Comparison of ENCODE assay signal across 10 mouse cellular contexts in the genomic region with DNA sequence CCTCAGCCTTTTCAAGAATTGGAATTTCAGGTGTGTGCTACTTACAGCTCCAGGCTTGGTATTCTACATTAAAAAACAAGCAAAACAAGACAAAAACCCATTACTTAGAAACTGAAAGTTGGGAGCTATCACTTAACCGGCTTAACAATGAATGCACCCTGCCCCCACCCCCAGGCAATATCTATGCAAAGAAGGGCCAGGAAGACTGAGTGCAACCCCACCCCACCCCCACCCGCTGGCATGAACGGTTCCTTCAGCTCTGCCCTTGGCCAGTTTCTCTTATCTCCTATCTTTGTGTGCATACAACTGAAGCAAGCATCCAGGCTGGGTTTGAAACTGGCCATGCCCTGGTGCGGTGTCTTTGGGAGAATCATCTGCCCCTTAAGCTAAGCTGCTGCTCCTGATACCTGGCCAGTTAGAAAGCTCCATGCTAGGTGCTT. TPM values are rescaled to one million over a fixed set of nuclear protein-coding genes. Genes with fewer than 3 reads are reported as not detected.
DNase-seq lines count a peak whose midpoint lies in the region; ATAC-seq and TF ChIP-seq lines count a peak whose summit lies in the region.
"Had no signal": no experiment of that assay in that cellular context is flagged by ENCODE, and none has a peak within 500 bp of the region (broad histone marks: within the 10 kb centered on the region; RNA-seq: fewer than 3 reads in every experiment).

No protein-coding gene starts in this region.

- no peaks in the 10 kb centered on the region for H3K9me3 ChIP-seq in limb, embryonic 13.5 days
- H3K9me3 ChIP-seq in limb, embryonic 10.5 days (replicated peaks): no peaks in the 10 kb centered on the region
- no peaks in the 10 kb centered on the region for H3K9me3 ChIP-seq in heart, embryonic 16.5 days (replicated peaks; ENCODE audit: control insufficient read depth, low read length)
- no peaks in the 10 kb centered on the region for H3K9me3 ChIP-seq in midbrain, embryonic 15.5 days
- no peaks in the 10 kb centered on the region for H3K9me3 ChIP-seq in midbrain, postnatal 0 days (ENCODE audit: low read length)
- H3K9me3 ChIP-seq: embryonic facial prominence, embryonic 13.5 days had no signal

- H3K9ac ChIP-seq in limb, embryonic 13.5 days: no peak overlapping the region
- H3K9ac ChIP-seq in heart, embryonic 16.5 days (ENCODE audit: low read length): no peak overlapping the region
- H3K9ac ChIP-seq in midbrain, embryonic 15.5 days: no peak overlapping the region
- H3K9ac ChIP-seq in midbrain, postnatal 0 days (replicated peaks; ENCODE audit: low read length, poor library complexity, severe bottlenecking): no peak overlapping the region
- H3K9ac ChIP-seq: embryonic facial prominence, embryonic 13.5 days had no signal

- H3K4me3 ChIP-seq in limb, embryonic 13.5 days: no peak overlapping the region
- no peak overlapping the region for H3K4me3 ChIP-seq in limb, embryonic 10.5 days
- no peak overlapping the region for H3K4me3 ChIP-seq in heart, embryonic 16.5 days (ENCODE audit: low read length)
- no peak overlapping the region for H3K4me3 ChIP-seq in midbrain, embryonic 15.5 days
- no peak overlapping the region for H3K4me3 ChIP-seq in midbrain, postnatal 0 days (ENCODE audit: low read depth, low read length)
- H3K4me3 ChIP-seq: embryonic facial prominence, embryonic 13.5 days had no signal

- H3K27me3 ChIP-seq in limb, embryonic 13.5 days: 0 out of 2 replicates have a peak, but pooled peaks cover 3% of the 10 kb centered on the region
- H3K27me3 ChIP-seq in limb, embryonic 10.5 days (ENCODE audit: low read depth, poor library complexity, severe bottlenecking): no peaks in the 10 kb centered on the region
- H3K27me3 ChIP-seq in heart, embryonic 16.5 days (ENCODE audit: control insufficient read depth, insufficient read depth, low read length): no peaks in the 10 kb centered on the region
- H3K27me3 ChIP-seq in midbrain, embryonic 15.5 days (replicated peaks): no peaks in the 10 kb centered on the region
- no peaks in the 10 kb centered on the region for H3K27me3 ChIP-seq in midbrain, postnatal 0 days (ENCODE audit: insufficient read depth, low read length)
- H3K27me3 ChIP-seq: embryonic facial prominence, embryonic 13.5 days had no signal

- no peak for ATAC-seq in limb, embryonic 13.5 days (ENCODE audit: low FRiP score, low read depth)
- ATAC-seq in heart, embryonic 16.5 days (replicated peaks; ENCODE audit: extremely low read depth, insufficient read depth, low FRiP score): no peak
- ATAC-seq in megakaryocyte-erythroid progenitor cell, adult 5-6 weeks (replicated peaks; ENCODE audit: low FRiP score, low TSS enrichment, poor library complexity, severe bottlenecking): peak; percentile 81
- ATAC-seq in midbrain, embryonic 15.5 days (replicated peaks): no peak
- no peak for ATAC-seq in midbrain, postnatal 0 days (ENCODE audit: low FRiP score)

- WGBS in limb, embryonic 13.5 days: 38% methylated on average over 4 of the region's 4 CpGs
- WGBS in limb, embryonic 10.5 days: 31% methylated on average over 4 of the region's 4 CpGs
- WGBS in heart, embryonic 16.5 days: 12% methylated on average over 4 of the region's 4 CpGs
- 41% methylated on average over 4 of the region's 4 CpGs for WGBS in midbrain, embryonic 15.5 days
- WGBS in midbrain, postnatal 0 days: 36% methylated on average over 4 of the region's 4 CpGs

- TF ChIP-seq CTCF in midbrain, postnatal 0 days (IDR thresholded peaks at IDR 0.05): no peak

- no peaks in the 10 kb centered on the region for H3K36me3 ChIP-seq in limb, embryonic 13.5 days
- no peaks in the 10 kb centered on the region for H3K36me3 ChIP-seq in limb, embryonic 10.5 days
- no peaks in the 10 kb centered on the region for H3K36me3 ChIP-seq in heart, embryonic 16.5 days (ENCODE audit: control insufficient read depth, insufficient read depth)
- H3K36me3 ChIP-seq in midbrain, embryonic 15.5 days (replicated peaks): no peaks in the 10 kb centered on the region
- H3K36me3 ChIP-seq in midbrain, postnatal 0 days (ENCODE audit: insufficient read depth, low read length): no peaks in the 10 kb centered on the region
- H3K36me3 ChIP-seq: embryonic facial prominence, embryonic 13.5 days had no signal

- H3K4me1 ChIP-seq in limb, embryonic 13.5 days: peaks cover 14% of the 10 kb centered on the region
- H3K4me1 ChIP-seq in limb, embryonic 10.5 days: peaks cover 14% of the 10 kb centered on the region
- H3K4me1 ChIP-seq in heart, embryonic 16.5 days (ENCODE audit: control insufficient read depth, insufficient read depth, low read length): peaks cover 16% of the 10 kb centered on the region
- no peaks in the 10 kb centered on the region for H3K4me1 ChIP-seq in midbrain, embryonic 15.5 days
- H3K4me1 ChIP-seq in midbrain, postnatal 0 days (ENCODE audit: insufficient read depth, low read length): no peaks in the 10 kb centered on the region

- H3K4me2 ChIP-seq in limb, embryonic 13.5 days (replicated peaks): peak overlapping the region; percentile 12
- peak overlapping the region; percentile 47; the same call in 1 of the 2 replicates for H3K4me2 ChIP-seq in heart, embryonic 16.5 days (ENCODE audit: low read depth, low read length)
- no peak overlapping the region for H3K4me2 ChIP-seq in midbrain, embryonic 15.5 days
- H3K4me2 ChIP-seq in midbrain, postnatal 0 days (ENCODE audit: low read depth, low read length, poor library complexity, severe bottlenecking): no peak overlapping the region
- H3K4me2 ChIP-seq: embryonic facial prominence, embryonic 13.5 days; midbrain, embryonic 11.5 days had no signal

- no peak overlapping the region for H3K27ac ChIP-seq in limb, embryonic 13.5 days
- H3K27ac ChIP-seq in limb, embryonic 10.5 days: no peak overlapping the region
- no peak overlapping the region for H3K27ac ChIP-seq in heart, embryonic 16.5 days (ENCODE audit: low read length)
- no peak overlapping the region for H3K27ac ChIP-seq in midbrain, embryonic 15.5 days
- no peak overlapping the region for H3K27ac ChIP-seq in midbrain, postnatal 0 days (ENCODE audit: low read depth, low read length)
- H3K27ac ChIP-seq: embryonic facial prominence, embryonic 13.5 days had no signal

- peak; percentile 23 for DNase-seq in cerebellum, adult 11-12 months
- no peak for DNase-seq in cerebellum, postnatal 10 days
- no peak for DNase-seq in limb, embryonic 10.5 days (ENCODE audit: low spot score)
- DNase-seq in midbrain, postnatal 0 days (ENCODE audit: low spot score): no peak

RNA-seq across cellular contexts. Expression of gene Klf9, which starts 11.2 kb away (rescaled TPM):
- 1.8 and 1.9 TPM in 2 replicates for polyA plus RNA-seq in limb, embryonic 13.5 days (2015; fragmentation: Nextera tagmentation; extraction: Ambion mirVana)
- polyA plus RNA-seq in limb, embryonic 10.5 days (2016; fragmentation: Nextera tagmentation; extraction: Ambion mirVana): 0.74 and 1.3 TPM in 2 replicates
- polyA plus RNA-seq in heart, embryonic 16.5 days (2015; fragmentation: Nextera tagmentation; extraction: Ambion mirVana): 3.8 and 3.9 TPM in 2 replicates
- total RNA-seq in megakaryocyte-erythroid progenitor cell, adult 5-6 weeks (2014; fragmentation: Nextera tagmentation): 22.9 and 24.6 TPM in 2 replicates
- 19.9 and 25.0 TPM in 2 replicates for total RNA-seq in megakaryocyte-erythroid progenitor cell, adult 5-6 weeks (2017)
- 2.4 and 2.7 TPM in 2 replicates for polyA plus RNA-seq in midbrain, embryonic 15.5 days (2015; fragmentation: Nextera tagmentation; extraction: Ambion mirVana)
- 13.8 and 14.7 TPM in 2 replicates for total RNA-seq in midbrain, postnatal 0 days (2014; rRNA removed)
- 6.3 and 7.4 TPM in 2 replicates for polyA plus RNA-seq in midbrain, postnatal 0 days (2015; fragmentation: Nextera tagmentation; extraction: Ambion mirVana)

Comparison
In these comparisons a context has a peak if more than half of its experiments do, and no peak if none do; other contexts are left out.
1. H3K4me2 ChIP-seq: peak in limb, embryonic 13.5 days (single experiment) and heart, embryonic 16.5 days (single experiment); none in midbrain, embryonic 15.5 days (single experiment) and midbrain, postnatal 0 days (single experiment).